Mouse (Mus musculus) myocyte (in vitro differentiated cells): ENCODE results near the gene Slc13a2. TPM values are rescaled to one million over a fixed set of nuclear protein-coding genes. Genes with fewer than 3 reads are reported as not detected.

Source experiments
- H3K27me3 ChIP-seq: one replicate; pipeline ENCODE4 v1.6.1; 2011; ENCODE audit not compliant: control insufficient read depth, insufficient read depth, insufficient read length
- H3K36me3 ChIP-seq: one replicate; pipeline ENCODE4 v1.6.1; 2011; ENCODE audit not compliant: control insufficient read depth, insufficient read depth
- H3K4me2 ChIP-seq: one replicate; pipeline ENCODE4 v1.6.1; 2011; ENCODE audit warnings: low read depth, control low read depth
- H3K4me3 ChIP-seq: one replicate; pipeline ENCODE4 v1.5.1; 2011; ENCODE audit warnings: mild to moderate bottlenecking, control low read depth, moderate library complexity
- H3K79me2 ChIP-seq: one replicate; pipeline ENCODE4 v1.6.1; 2011; ENCODE audit not compliant: control insufficient read depth, insufficient read depth
- H3ac ChIP-seq: one replicate; pipeline ENCODE4 v1.6.1; 2011; ENCODE audit not compliant: control insufficient read depth, insufficient read length
- CEBPB ChIP-seq: IDR thresholded peaks from 2 replicates; pipeline ENCODE4 v1.6.1; 2011; ENCODE audit warnings: mild to moderate bottlenecking, moderate library complexity; ENCODE audit not compliant: poor library complexity, insufficient read depth, severe bottlenecking
- E2F4 ChIP-seq: IDR thresholded peaks from one replicate; pipeline ENCODE4 v1.6.1; 2011; ENCODE audit warnings: mild to moderate bottlenecking, control low read depth, moderate library complexity; ENCODE audit not compliant: insufficient read depth
- MAX ChIP-seq: IDR thresholded peaks from one replicate; pipeline ENCODE4 v1.6.1; 2011; ENCODE audit warnings: low read depth, mild to moderate bottlenecking, control low read depth
- MYOD1 ChIP-seq, 3 experiments: IDR thresholded peaks; one replicate each; pipeline ENCODE4 v1.6.1; 2011; ENCODE audit warnings: control low read depth in 2 of 3, low read depth in 2 of 3, mild to moderate bottlenecking in 2 of 3, moderate library complexity in 1 of 3; ENCODE audit not compliant: insufficient read length in 2 of 3, control insufficient read depth in 1 of 3
- MYOG ChIP-seq, 3 experiments: IDR thresholded peaks; one replicate each; pipeline ENCODE4 v1.6.1; 2011; ENCODE audit warnings: control low read depth in 2 of 3, low read depth in 2 of 3, mild to moderate bottlenecking in 2 of 3; ENCODE audit not compliant: insufficient read length in 2 of 3, control insufficient read depth in 1 of 3, insufficient read depth in 1 of 3
- POLR2A ChIP-seq: IDR thresholded peaks from one replicate; pipeline ENCODE4 v1.6.1; 2011; ENCODE audit warnings: low read depth, mild to moderate bottlenecking, control low read depth, moderate library complexity; ENCODE audit not compliant: insufficient read length
- POLR2AphosphoS2 ChIP-seq: IDR thresholded peaks from one replicate; pipeline ENCODE4 v1.6.1; 2011; ENCODE audit warnings: low read depth, control low read depth; ENCODE audit not compliant: insufficient read length
- REST ChIP-seq: IDR thresholded peaks from one replicate; pipeline ENCODE4 v1.6.1; 2011; ENCODE audit warnings: mild to moderate bottlenecking, control low read depth, moderate library complexity; ENCODE audit not compliant: insufficient read depth, insufficient read length
- SRF ChIP-seq: IDR thresholded peaks from one replicate; pipeline ENCODE4 v1.6.1; 2011; ENCODE audit warnings: low read depth; ENCODE audit not compliant: control insufficient read depth, insufficient read length
- TCF12 ChIP-seq: IDR thresholded peaks from one replicate; pipeline ENCODE4 v1.6.1; 2011; ENCODE audit warnings: mild to moderate bottlenecking, control low read depth; ENCODE audit not compliant: poor library complexity, insufficient read depth, severe bottlenecking
- TCF3 ChIP-seq: IDR thresholded peaks from one replicate; pipeline ENCODE4 v1.6.1; 2011; ENCODE audit warnings: low read depth, control low read depth; ENCODE audit not compliant: insufficient read length
- USF1 ChIP-seq: IDR thresholded peaks from one replicate; pipeline ENCODE4 v1.6.1; 2011; ENCODE audit warnings: low read depth, mild to moderate bottlenecking, control low read depth, moderate library complexity
- polyA plus RNA-seq: library from polyadenylated mRNA; unstranded; fragments of >200 nt; fragmentation: generic; extraction: Trizol; gene quantifications from one replicate; pipeline ENCODE4 v1.2.1, GENCODE M21; 2012; ENCODE audit warnings: missing spikeins

The Slc13a2 gene
- polyA plus RNA-seq, 1 experiment: 0.01 TPM

DNA sequence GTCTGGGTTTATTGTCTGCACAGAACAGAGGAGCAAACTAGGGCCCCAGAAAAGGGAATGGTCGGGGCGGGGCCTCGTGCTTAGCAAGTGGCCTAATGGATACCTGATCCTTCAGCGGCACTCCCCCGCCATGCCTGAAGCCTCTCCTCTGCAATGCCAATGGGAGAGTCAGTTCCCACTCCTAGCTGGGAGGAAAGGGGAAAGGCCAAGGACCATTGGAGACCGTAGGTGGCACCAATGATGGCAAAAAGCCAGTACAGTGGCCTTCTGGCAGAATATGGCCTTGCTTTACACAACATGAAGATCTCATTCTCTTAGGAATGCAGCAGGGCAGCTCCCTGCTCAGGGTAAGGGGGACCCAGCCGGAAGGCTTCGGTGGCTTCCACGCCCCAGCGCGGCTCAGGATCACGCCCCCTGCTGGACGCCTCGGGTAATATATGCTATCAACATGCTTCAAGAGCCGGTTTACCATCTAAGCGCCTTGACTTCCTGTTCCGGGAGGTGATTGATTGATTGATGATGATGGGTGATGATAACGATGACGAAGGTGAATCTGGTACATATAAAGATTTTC lies 13.8 kb upstream of the Slc13a2 start:
- no peak for TF ChIP-seq CEBPB
- TF ChIP-seq POLR2A: no peak
- no peak for TF ChIP-seq REST
- no peak for TF ChIP-seq SRF
- no peak for TF ChIP-seq MYOD1 (IDR thresholded peaks at IDR 0.05; ENCODE audit: control insufficient read depth in 1 of 3, insufficient read length in 2 of 3, low read depth in 2 of 3)
- TF ChIP-seq TCF3: no peak
- no peak for TF ChIP-seq POLR2AphosphoS2
- no peak for TF ChIP-seq USF1
- TF ChIP-seq MYOG (IDR thresholded peaks at IDR 0.05; ENCODE audit: control insufficient read depth in 1 of 3, insufficient read depth in 1 of 3, insufficient read length in 2 of 3, low read depth in 2 of 3): no peak
- no peak for TF ChIP-seq TCF12
- TF ChIP-seq E2F4: no peak
- no peak for TF ChIP-seq MAX
- Histone ChIP-seq H3K4me2 (no peak overlapping the region), H3K36me3 (no peaks in the 10 kb centered on the region), H3K4me3 (no peak overlapping the region), H3K27me3 (no peaks in the 10 kb centered on the region), H3K79me2 (no peaks in the 10 kb centered on the region), H3ac (no peak overlapping the region)

DNA sequence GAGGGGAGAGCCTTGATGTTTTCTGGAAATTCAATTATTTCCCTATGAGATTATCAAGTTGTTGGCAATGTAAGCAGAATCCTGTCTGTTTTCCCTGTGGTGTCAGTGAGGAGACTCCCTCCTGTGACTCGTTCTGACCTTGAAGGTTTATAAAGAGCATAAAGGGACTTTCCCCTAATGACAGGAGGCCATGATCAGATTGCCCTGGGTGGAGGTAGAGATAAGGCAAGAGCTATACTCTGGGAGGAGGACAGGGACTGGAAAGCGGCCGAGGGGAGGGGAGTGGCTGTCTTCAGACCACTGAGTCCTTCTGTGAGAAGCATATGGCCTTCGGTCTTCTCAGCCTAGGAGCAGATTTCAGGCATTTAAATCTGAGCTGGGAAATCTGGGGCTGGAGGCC lies 12.0 kb upstream of the Slc13a2 start:
- H3ac ChIP-seq: no peak overlapping the region
- no peak overlapping the region for H3K4me3 ChIP-seq
- H3K36me3 ChIP-seq: no peaks in the 10 kb centered on the region
- H3K27me3 ChIP-seq: no peaks in the 10 kb centered on the region
- no peaks in the 10 kb centered on the region for H3K79me2 ChIP-seq
- TF ChIP-seq USF1 (no peak), SRF (no peak)
- no peak overlapping the region for H3K4me2 ChIP-seq

DNA sequence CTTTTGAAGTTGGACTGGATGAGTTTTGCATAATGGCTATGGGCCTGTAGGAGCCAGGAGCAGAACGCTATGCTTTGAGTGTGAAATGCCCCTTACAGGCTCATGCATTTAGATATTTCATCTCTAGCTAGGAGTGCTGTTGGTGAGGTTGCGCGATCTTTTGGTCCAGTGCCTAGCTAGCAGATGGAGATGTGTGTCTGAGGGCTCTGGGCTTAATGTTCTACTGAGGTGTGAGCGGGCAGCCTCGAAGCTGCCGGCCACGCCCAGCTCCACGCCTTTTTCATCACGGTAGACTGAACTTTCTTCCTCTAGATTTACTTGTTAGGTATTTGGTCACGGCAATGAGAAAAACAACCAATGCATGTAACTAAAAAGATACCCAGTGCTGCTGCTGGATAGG lies 9.2 kb upstream of the Slc13a2 start:
- H3ac ChIP-seq: no peak overlapping the region
- H3K79me2 ChIP-seq: no peaks in the 10 kb centered on the region
- TF ChIP-seq MAX: no peak
- no peak for TF ChIP-seq CEBPB
- no peak for TF ChIP-seq POLR2AphosphoS2
- TF ChIP-seq E2F4: no peak
- no peak for TF ChIP-seq TCF12
- no peak for TF ChIP-seq POLR2A
- no peak for TF ChIP-seq MYOG (IDR thresholded peaks at IDR 0.05; ENCODE audit: control insufficient read depth in 1 of 3, insufficient read depth in 1 of 3, insufficient read length in 2 of 3, low read depth in 2 of 3)
- no peak for TF ChIP-seq REST
- no peak for TF ChIP-seq MYOD1 (IDR thresholded peaks at IDR 0.05; ENCODE audit: control insufficient read depth in 1 of 3, insufficient read length in 2 of 3, low read depth in 2 of 3)
- H3K27me3 ChIP-seq: no peaks in the 10 kb centered on the region
- H3K36me3 ChIP-seq: no peaks in the 10 kb centered on the region
- no peak overlapping the region for H3K4me3 ChIP-seq
- no peak overlapping the region for H3K4me2 ChIP-seq

DNA sequence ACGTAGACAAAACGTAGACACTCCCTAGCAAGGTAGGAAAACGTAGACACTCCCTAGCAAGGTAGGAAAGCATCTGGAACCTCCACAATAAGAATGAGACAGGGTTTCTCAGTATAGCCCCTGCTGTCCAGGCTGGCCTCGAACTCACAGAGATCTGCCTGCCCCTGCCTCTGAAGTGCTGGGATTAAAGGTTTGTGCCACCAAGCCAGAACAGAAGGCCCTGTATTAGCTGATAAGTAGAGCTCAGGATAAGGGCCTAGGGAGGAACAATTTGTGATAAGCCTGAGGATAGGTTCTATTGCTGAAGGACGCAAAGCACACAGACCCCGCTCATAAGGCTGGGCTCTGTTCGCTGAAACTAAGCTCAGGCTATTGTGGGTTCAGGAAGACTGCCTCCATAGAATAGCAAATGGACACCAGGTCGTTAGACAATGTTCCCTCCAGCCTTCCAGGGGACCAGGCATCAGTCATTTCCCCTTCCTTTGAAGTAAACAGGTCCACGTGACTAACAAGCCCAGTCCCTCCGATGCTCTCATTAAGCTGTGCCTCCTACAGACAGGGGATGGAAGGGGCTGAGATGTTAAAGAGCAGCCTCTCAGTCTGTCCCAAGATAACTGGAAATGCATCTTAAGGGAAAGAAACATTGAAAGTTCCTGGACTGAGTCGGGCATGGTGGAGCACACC lies 8.3 kb upstream of the Slc13a2 start:
- TF ChIP-seq MAX (no peak), SRF (no peak), E2F4 (no peak), REST (no peak), POLR2AphosphoS2 (no peak), CEBPB (no peak), USF1 (no peak), MYOG (IDR thresholded peaks at IDR 0.05; ENCODE audit: control insufficient read depth in 1 of 3, insufficient read depth in 1 of 3, insufficient read length in 2 of 3, low read depth in 2 of 3) (no peak), TCF12 (no peak), POLR2A (no peak), MYOD1 (IDR thresholded peaks at IDR 0.05; ENCODE audit: control insufficient read depth in 1 of 3, insufficient read length in 2 of 3, low read depth in 2 of 3) (no peak), TCF3 (no peak)
- Histone ChIP-seq H3K79me2 (no peaks in the 10 kb centered on the region), H3K36me3 (no peaks in the 10 kb centered on the region), H3K27me3 (no peaks in the 10 kb centered on the region), H3K4me3 (no peak overlapping the region), H3K4me2 (no peak overlapping the region), H3ac (no peak overlapping the region)

DNA sequence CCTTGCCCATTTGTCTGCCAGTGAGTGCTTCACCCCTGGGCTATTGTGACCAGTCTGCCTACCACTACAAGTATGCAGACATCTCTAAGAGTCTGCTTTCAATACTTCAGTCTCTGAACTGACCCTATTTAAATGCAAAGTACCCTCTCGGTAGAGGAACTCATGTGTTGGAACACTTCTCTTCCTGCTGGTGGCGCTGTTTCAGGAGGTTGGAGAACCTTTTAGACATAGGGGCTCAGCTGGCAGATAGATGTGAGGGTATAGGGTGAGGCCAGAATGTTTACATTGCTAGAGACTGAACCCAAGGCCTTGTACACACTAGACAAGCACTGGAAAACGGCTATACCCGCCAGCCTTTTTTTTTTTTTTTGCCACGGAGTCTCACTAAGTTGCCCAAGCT lies 6.3 kb upstream of the Slc13a2 start:
- TF ChIP-seq CEBPB (no peak), MYOD1 (IDR thresholded peaks at IDR 0.05; ENCODE audit: control insufficient read depth in 1 of 3, insufficient read length in 2 of 3, low read depth in 2 of 3) (no peak), REST (no peak), MYOG (IDR thresholded peaks at IDR 0.05; ENCODE audit: control insufficient read depth in 1 of 3, insufficient read depth in 1 of 3, insufficient read length in 2 of 3, low read depth in 2 of 3) (no peak), TCF3 (no peak), SRF (no peak), MAX (no peak), USF1 (no peak), TCF12 (no peak)
- no peak overlapping the region for H3K4me2 ChIP-seq
- H3K27me3 ChIP-seq: no peaks in the 10 kb centered on the region
- H3K79me2 ChIP-seq: no peaks in the 10 kb centered on the region
- no peak overlapping the region for H3K4me3 ChIP-seq
- no peaks in the 10 kb centered on the region for H3K36me3 ChIP-seq
- H3ac ChIP-seq: no peak overlapping the region
